Mouse (Mus musculus) liver, adult 2 months (tissue): ENCODE data around the gene Nucb2. TPM values are rescaled to one million over a fixed set of nuclear protein-coding genes. Genes with fewer than 3 reads are reported as not detected.
A peak's percentile ranks its signal among the peaks of the same experiment; 100 is the strongest.

ENCODE experiments used
- DNase-seq: peaks from one replicate; pipeline ENCODE4 v3.0.0-alpha.2; 2011; ENCODE audit warnings: low read depth, low spot score; ENCODE audit errors: extremely low read depth
- H3K27ac ChIP-seq: fragments of 200-500 bp; replicated peaks from 2 replicates; pipeline ENCODE4 v1.5.1; 2012; ENCODE audit warnings: low read depth, mild to moderate bottlenecking, control low read depth, inconsistent platforms, low read length; ENCODE audit not compliant: insufficient read depth
- H3K27me3 ChIP-seq: fragments of 200-500 bp; 2 replicates; pipeline ENCODE4 v1.6.1; 2012; ENCODE audit warnings: mild to moderate bottlenecking, moderate library complexity, low read length, inconsistent platforms; ENCODE audit not compliant: control insufficient read depth, insufficient read depth
- H3K36me3 ChIP-seq: fragments of 200-500 bp; 2 replicates; pipeline ENCODE4 v1.6.1; 2012; ENCODE audit warnings: low read length, inconsistent platforms; ENCODE audit not compliant: control insufficient read depth, insufficient read depth
- H3K4me1 ChIP-seq: fragments of 200-500 bp; 2 replicates; pipeline ENCODE4 v1.6.1; 2011; ENCODE audit warnings: low read length; ENCODE audit not compliant: control insufficient read depth, insufficient read depth
- H3K4me3 ChIP-seq: fragments of 200-500 bp; 2 replicates; pipeline ENCODE4 v1.5.1; 2011; ENCODE audit warnings: low read depth, mild to moderate bottlenecking, control low read depth, low read length, moderate library complexity; ENCODE audit not compliant: insufficient read depth
- H3K79me2 ChIP-seq: fragments of 200-500 bp; 2 replicates; pipeline ENCODE4 v1.6.1; 2012; ENCODE audit warnings: inconsistent platforms, mild to moderate bottlenecking, low read length, moderate library complexity; ENCODE audit not compliant: control insufficient read depth, insufficient read depth
- H3K9ac ChIP-seq: fragments of 200-500 bp; 2 replicates; pipeline ENCODE4 v1.6.1; 2012; ENCODE audit warnings: low read depth, mild to moderate bottlenecking, control low read depth, inconsistent platforms, low read length
- CTCF ChIP-seq: fragments of 200-500 bp; IDR thresholded peaks from 2 replicates; pipeline ENCODE4 v1.5.1; 2011; ENCODE audit warnings: low read depth, low read length, control low read depth
- POLR2A ChIP-seq: fragments of 200-500 bp; IDR thresholded peaks from 2 replicates; pipeline ENCODE4 v1.6.1; 2011; ENCODE audit warnings: low read length, control low read depth; ENCODE audit not compliant: insufficient read depth; ENCODE audit errors: extremely low read depth
- WGBS: fragments of 180-500 bp; shearing (Covaris S2); methylation state at CpG from one replicate; pipeline ENCODE4 v1.1.7; 2018; 5-methylcytosine and 5-hydroxymethylcytosine counted together
- polyA plus RNA-seq: library from polyadenylated mRNA; depleted of rRNA; stranded (reverse); fragments of >200 nt; gene quantifications from 2 replicates; pipeline ENCODE4 v1.2.3, GENCODE M21; 2012; rRNA removed
- total RNA-seq: library from RNA; depleted of rRNA; stranded (reverse); fragments of >200 nt; gene quantifications from 2 replicates; pipeline ENCODE4 v1.2.3, GENCODE M21; 2014; rRNA removed

The Nucb2 gene
- total and polyA plus RNA-seq, 2 experiments = 0.65 to 5.5 TPM

DNA sequence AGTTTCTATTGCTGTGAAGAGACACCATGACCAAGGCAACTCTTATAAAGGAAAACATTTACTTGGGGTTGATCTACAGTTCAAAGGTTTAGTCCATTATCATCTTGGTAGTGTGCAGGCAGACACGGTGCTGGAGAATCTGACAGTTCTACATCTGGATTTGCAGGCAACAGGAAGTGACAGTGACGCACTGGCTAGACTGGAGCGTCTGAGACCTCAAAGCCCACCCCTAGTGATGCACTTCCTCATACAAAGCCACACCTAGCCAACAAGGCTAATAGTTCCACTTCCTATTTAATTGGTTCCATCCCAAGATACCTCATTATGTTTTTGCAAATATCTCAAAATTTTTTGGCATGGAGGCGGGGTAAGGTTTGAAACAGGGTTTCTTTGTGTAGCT lies 25.6 kb downstream of the Nucb2 start:
- no peaks in the 10 kb centered on the region for H3K4me1 ChIP-seq
- TF ChIP-seq CTCF = no peak
- no peak for TF ChIP-seq POLR2A
- H3K27me3 ChIP-seq = no peaks in the 10 kb centered on the region
- H3K79me2 ChIP-seq = no peaks in the 10 kb centered on the region
- H3K9ac ChIP-seq = no peak overlapping the region
- no peak overlapping the region for H3K27ac ChIP-seq
- WGBS = 70% methylated on average over 4 of the region's 4 CpGs
- no peak overlapping the region for H3K4me3 ChIP-seq
- peaks cover 18% of the 10 kb centered on the region; the same call in 1 of the 2 replicates for H3K36me3 ChIP-seq
- peak; percentile 25 for DNase-seq

DNA sequence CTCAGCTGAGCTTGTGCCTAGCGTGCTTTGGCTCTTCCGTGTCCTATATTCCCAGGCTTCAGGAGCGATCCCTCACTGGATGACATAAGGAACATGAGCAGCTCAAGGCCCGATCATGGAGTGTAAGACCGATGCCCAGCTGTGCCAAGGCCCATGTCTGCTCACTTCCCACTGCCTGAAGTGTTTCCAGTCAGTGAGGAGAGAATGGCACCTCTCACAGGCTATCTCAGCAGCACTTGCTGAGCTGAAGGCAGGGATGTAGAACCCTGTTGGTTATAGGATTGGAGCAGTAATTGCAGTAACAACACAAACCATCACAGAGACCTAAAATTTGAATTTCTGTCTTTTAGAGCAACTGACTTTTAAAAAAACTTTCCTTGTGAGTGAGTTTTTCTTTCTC lies 26.3 kb downstream of the Nucb2 start:
- H3K27ac ChIP-seq = no peak overlapping the region
- no peak for DNase-seq
- WGBS = 96% methylated on average over 5 of the region's 5 CpGs
- no peak overlapping the region for H3K4me3 ChIP-seq
- H3K9ac ChIP-seq = no peak overlapping the region
- H3K4me1 ChIP-seq = no peaks in the 10 kb centered on the region
- TF ChIP-seq CTCF (no peak), POLR2A (no peak)
- peaks cover 16% of the 10 kb centered on the region; the same call in 1 of the 2 replicates for H3K36me3 ChIP-seq
- H3K79me2 ChIP-seq = no peaks in the 10 kb centered on the region
- no peaks in the 10 kb centered on the region for H3K27me3 ChIP-seq

DNA sequence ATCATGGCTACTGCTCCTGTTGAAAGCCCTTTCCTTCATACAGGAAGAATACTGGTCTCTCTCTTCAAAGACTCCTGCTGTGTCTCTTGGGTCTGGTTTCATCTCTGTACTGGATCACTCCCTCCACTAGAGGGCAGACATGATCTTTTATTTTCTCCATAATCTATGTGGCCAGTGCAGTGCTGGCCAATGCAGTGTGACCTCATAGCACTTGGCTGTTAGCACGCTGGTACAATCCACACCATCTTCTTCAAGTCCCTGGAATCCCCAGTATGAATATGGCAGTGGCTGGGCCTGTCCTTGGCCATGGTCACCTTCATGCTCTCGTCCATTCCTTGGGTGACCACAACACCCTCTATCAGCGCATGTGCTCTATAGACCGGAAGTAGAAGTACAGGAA lies 27.1 kb downstream of the Nucb2 start:
- WGBS = 81% methylated on average over 4 of the region's 4 CpGs
- no peak overlapping the region for H3K9ac ChIP-seq
- H3K79me2 ChIP-seq = no peaks in the 10 kb centered on the region
- TF ChIP-seq POLR2A = no peak
- TF ChIP-seq CTCF = peak; percentile 31
- H3K4me1 ChIP-seq = no peaks in the 10 kb centered on the region
- H3K27me3 ChIP-seq = no peaks in the 10 kb centered on the region
- peaks cover 14% of the 10 kb centered on the region; the same call in 1 of the 2 replicates for H3K36me3 ChIP-seq
- H3K27ac ChIP-seq = no peak overlapping the region
- peak; percentile 37 for DNase-seq
- no peak overlapping the region for H3K4me3 ChIP-seq

DNA sequence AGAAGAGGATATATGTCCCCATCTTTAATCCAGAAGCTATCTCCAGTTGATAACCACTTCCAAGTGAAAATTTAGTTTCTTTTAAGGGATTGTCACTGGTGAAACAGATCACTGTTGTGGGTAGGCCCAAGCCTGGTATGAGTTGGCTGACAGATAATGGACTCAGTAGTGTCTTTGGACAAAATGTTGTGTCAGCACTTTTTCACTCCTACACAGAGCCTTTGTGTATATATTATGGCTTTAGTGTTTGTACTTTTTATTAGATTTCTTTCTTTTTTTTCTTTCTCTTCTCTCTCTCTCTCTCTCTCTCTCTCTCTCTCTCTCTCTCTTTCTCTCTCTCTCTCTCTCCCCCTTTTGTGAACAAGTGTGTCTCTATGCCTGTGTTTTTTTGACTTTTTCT lies 52.7 kb downstream of the Nucb2 start:
- no peak overlapping the region for H3K27ac ChIP-seq
- H3K4me3 ChIP-seq = no peak overlapping the region
- no peaks in the 10 kb centered on the region for H3K79me2 ChIP-seq
- TF ChIP-seq POLR2A (no peak), CTCF (no peak)
- H3K27me3 ChIP-seq = no peaks in the 10 kb centered on the region
- no peak for DNase-seq
- no peak overlapping the region for H3K9ac ChIP-seq
- H3K4me1 ChIP-seq = no peaks in the 10 kb centered on the region
- H3K36me3 ChIP-seq = no peaks in the 10 kb centered on the region

DNA sequence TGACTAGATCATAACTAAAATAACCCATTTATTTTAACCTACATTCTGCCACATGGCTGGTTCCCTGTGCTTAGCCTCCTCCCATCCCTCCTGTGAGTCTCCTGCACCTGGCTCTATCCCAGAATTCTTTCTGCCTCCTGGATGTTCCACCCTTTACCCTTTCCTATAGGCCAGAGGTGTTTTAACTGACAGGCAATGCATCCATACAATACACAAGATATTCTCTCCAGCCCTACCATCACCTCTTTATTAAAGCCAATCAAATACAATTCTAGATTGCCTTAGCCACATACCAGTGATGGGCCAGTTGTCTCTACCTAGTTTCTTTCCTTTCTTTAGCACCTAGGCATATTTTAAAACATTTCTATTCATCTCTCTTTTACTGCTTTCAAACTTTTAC lies 70.4 kb downstream of the Nucb2 start:
- Histone ChIP-seq H3K79me2 (no peaks in the 10 kb centered on the region), H3K4me1 (no peaks in the 10 kb centered on the region), H3K9ac (no peak overlapping the region), H3K36me3 (no peaks in the 10 kb centered on the region), H3K4me3 (no peak overlapping the region), H3K27me3 (no peaks in the 10 kb centered on the region), H3K27ac (no peak overlapping the region)
- no peak for DNase-seq
- no peak for TF ChIP-seq POLR2A
- no peak for TF ChIP-seq CTCF

Other genes starting within 250 kb of the Nucb2 start
- gene Plekha7, start 196.0 kb upstream of the Nucb2 start, total RNA-seq = 2.2 and 2.3 TPM in 2 replicates
- gene Plekha7, start 196.0 kb upstream of the Nucb2 start, polyA plus RNA-seq = 2.7 and 2.9 TPM in 2 replicates
- 125 and 171 TPM in 2 replicates for gene Rps13, start 170.2 kb upstream of the Nucb2 start, total RNA-seq
- gene Rps13, start 170.2 kb upstream of the Nucb2 start, polyA plus RNA-seq = 107 and 198 TPM in 2 replicates
- gene Pik3c2a, start 60.9 kb upstream of the Nucb2 start, total RNA-seq = 39.7 and 40.7 TPM in 2 replicates
- gene Pik3c2a, start 60.9 kb upstream of the Nucb2 start, polyA plus RNA-seq = 1.7 and 1.8 TPM in 2 replicates